In genomic region chr10:117860361-117860760, GRCm38 (mm10) we compare ENCODE assay signal across 14 mouse cellular contexts. TPM values are rescaled to one million over a fixed set of nuclear protein-coding genes. Genes with fewer than 3 reads are reported as not detected.
DNase-seq lines count a peak whose midpoint lies in the region; ATAC-seq lines count a peak whose summit lies in the region.
"Had no signal": no experiment of that assay in that cellular context is flagged by ENCODE, and none has a peak within 500 bp of the region (broad histone marks: within the 10 kb centered on the region; RNA-seq: fewer than 3 reads in every experiment).

No protein-coding gene starts in this region.

- H3K9ac ChIP-seq in liver, embryonic 13.5 days = no peak overlapping the region
- H3K9ac ChIP-seq in hindbrain, embryonic 12.5 days = no peak overlapping the region
- H3K9ac ChIP-seq: forebrain, embryonic 12.5 days; midbrain, embryonic 15.5 days had no signal

- H3K4me3 ChIP-seq in megakaryocyte, embryonic 14.5 days (replicated peaks) = peak overlapping the region; percentile 85
- H3K4me3 ChIP-seq in liver, embryonic 13.5 days (replicated peaks) = no peak overlapping the region
- H3K4me3 ChIP-seq in hindbrain, embryonic 12.5 days = no peak overlapping the region
- H3K4me3 ChIP-seq: forebrain, embryonic 12.5 days; hindbrain, embryonic 10.5 days; midbrain, embryonic 15.5 days had no signal

- H3K9me3 ChIP-seq in megakaryocyte, embryonic 14.5 days = no peaks in the 10 kb centered on the region
- no peaks in the 10 kb centered on the region for H3K9me3 ChIP-seq in liver, embryonic 13.5 days (replicated peaks)
- H3K9me3 ChIP-seq in hindbrain, embryonic 12.5 days (replicated peaks) = no peaks in the 10 kb centered on the region
- H3K9me3 ChIP-seq: forebrain, embryonic 12.5 days; hindbrain, embryonic 10.5 days; midbrain, embryonic 15.5 days had no signal

- H3K4me2 ChIP-seq in liver, embryonic 13.5 days = 0 out of 2 replicates have a peak overlapping the region, but pooled peaks have one; percentile 49
- no peak overlapping the region for H3K4me2 ChIP-seq in hindbrain, embryonic 12.5 days (replicated peaks)
- H3K4me2 ChIP-seq: forebrain, embryonic 12.5 days; midbrain, embryonic 15.5 days had no signal

- DNase-seq in liver, embryonic 13.5 days = no peak
- peak; percentile 14 for DNase-seq in lung, postnatal 10 days
- no peak for DNase-seq in kidney, postnatal 4 days
- no peak for DNase-seq in right cerebral cortex, postnatal 4 days
- DNase-seq: adrenal gland, adult 8-10 months; cerebellum, adult 2 months; gastrocnemius, postnatal 14 days; kidney, adult 8-10 months had no signal

- H3K36me3 ChIP-seq in megakaryocyte, embryonic 14.5 days (replicated peaks; ENCODE audit: low read length) = peaks cover 7% of the 10 kb centered on the region
- H3K36me3 ChIP-seq in liver, embryonic 13.5 days = no peaks in the 10 kb centered on the region
- H3K36me3 ChIP-seq in hindbrain, embryonic 12.5 days = no peaks in the 10 kb centered on the region
- H3K36me3 ChIP-seq: forebrain, embryonic 12.5 days; hindbrain, embryonic 10.5 days; midbrain, embryonic 15.5 days had no signal

- no peaks in the 10 kb centered on the region for H3K27me3 ChIP-seq in megakaryocyte, embryonic 14.5 days (replicated peaks)
- H3K27me3 ChIP-seq in liver, embryonic 13.5 days = no peaks in the 10 kb centered on the region
- no peaks in the 10 kb centered on the region for H3K27me3 ChIP-seq in hindbrain, embryonic 12.5 days
- H3K27me3 ChIP-seq: forebrain, embryonic 12.5 days; midbrain, embryonic 15.5 days had no signal

- peaks cover 82% of the 10 kb centered on the region for H3K4me1 ChIP-seq in megakaryocyte, embryonic 14.5 days
- H3K4me1 ChIP-seq in liver, embryonic 13.5 days (replicated peaks) = peaks cover 21% of the 10 kb centered on the region
- H3K4me1 ChIP-seq in hindbrain, embryonic 12.5 days = no peaks in the 10 kb centered on the region
- H3K4me1 ChIP-seq: forebrain, embryonic 12.5 days; midbrain, embryonic 15.5 days had no signal

- ATAC-seq in megakaryocyte, adult 5-6 weeks (ENCODE audit: poor library complexity, severe bottlenecking) = no peak; the same call in none of the 2 replicates
- ATAC-seq in liver, embryonic 13.5 days (ENCODE audit: low read depth) = no peak
- ATAC-seq in hindbrain, embryonic 12.5 days (ENCODE audit: low FRiP score) = no peak
- ATAC-seq: midbrain, embryonic 15.5 days had no signal

- WGBS in liver, embryonic 13.5 days (ENCODE audit: insufficient replicate concordance) = 50% methylated on average over 7 of the region's 7 CpGs
- 80% methylated on average over 7 of the region's 7 CpGs for WGBS in hindbrain, embryonic 12.5 days

- H3K27ac ChIP-seq in liver, embryonic 13.5 days = peak overlapping the region; percentile 32; the same call in 1 of the 2 replicates
- H3K27ac ChIP-seq in hindbrain, embryonic 12.5 days = no peak overlapping the region
- H3K27ac ChIP-seq: forebrain, embryonic 12.5 days; hindbrain, embryonic 10.5 days; midbrain, embryonic 15.5 days had no signal

RNA-seq across cellular contexts. Expression of gene Rap1b, which starts 14.5 kb away (rescaled TPM):
- polyA plus RNA-seq in megakaryocyte, embryonic 14.5 days (2012; ENCODE audit: insufficient read depth, low replicate concordance) = 87.7 and 210 TPM in 2 replicates
- 448 and 514 TPM in 2 replicates for total RNA-seq in megakaryocyte, adult 5-6 weeks (2015)
- 174 and 218 TPM in 2 replicates for total RNA-seq in megakaryocyte, adult 5-6 weeks (2017)
- polyA plus RNA-seq in liver, embryonic 13.5 days (2015; fragmentation: Nextera tagmentation; extraction: Ambion mirVana) = 132 and 152 TPM in 2 replicates
- polyA plus RNA-seq in hindbrain, embryonic 12.5 days (2016; fragmentation: Nextera tagmentation; extraction: Ambion mirVana) = 148 and 155 TPM in 2 replicates
